Mouse (Mus musculus): Measurements from ENCODE around the gene Oaf. TPM values are rescaled to one million over a fixed set of nuclear protein-coding genes. Genes with fewer than 3 reads are reported as not detected.

Oaf gene
- polyA plus RNA-seq, 1 experiment from 2014 or later, result 36.2 TPM

GRCm38 (mm10) chr9:43189021-43189356 lies 50.7 kb downstream of the Oaf start:
- Histone ChIP-seq H3K36me3 (ENCODE audit: control insufficient read depth, insufficient read depth, low read length) (no peaks in the 10 kb centered on the region), H3K9me3 (replicated peaks; ENCODE audit: control insufficient read depth, low read length) (no peaks in the 10 kb centered on the region), H3K4me1 (ENCODE audit: control insufficient read depth, insufficient read depth, low read length) (no peaks in the 10 kb centered on the region), H3K27me3 (ENCODE audit: control insufficient read depth, insufficient read depth, low read length) (peaks cover 5% of the 10 kb centered on the region; the same call in 1 of the 2 replicates), H3K9ac (ENCODE audit: low read length) (no peak overlapping the region), H3K4me3 (replicated peaks; ENCODE audit: low read length) (no peak overlapping the region), H3K4me2 (ENCODE audit: low read depth, low read length) (no peak overlapping the region), H3K27ac (ENCODE audit: low read length) (no peak overlapping the region)
- WGBS, result 49% methylated on average over 3 of the region's 3 CpGs
- ATAC-seq (ENCODE audit: insufficient read depth, low FRiP score), result no peak

DNA sequence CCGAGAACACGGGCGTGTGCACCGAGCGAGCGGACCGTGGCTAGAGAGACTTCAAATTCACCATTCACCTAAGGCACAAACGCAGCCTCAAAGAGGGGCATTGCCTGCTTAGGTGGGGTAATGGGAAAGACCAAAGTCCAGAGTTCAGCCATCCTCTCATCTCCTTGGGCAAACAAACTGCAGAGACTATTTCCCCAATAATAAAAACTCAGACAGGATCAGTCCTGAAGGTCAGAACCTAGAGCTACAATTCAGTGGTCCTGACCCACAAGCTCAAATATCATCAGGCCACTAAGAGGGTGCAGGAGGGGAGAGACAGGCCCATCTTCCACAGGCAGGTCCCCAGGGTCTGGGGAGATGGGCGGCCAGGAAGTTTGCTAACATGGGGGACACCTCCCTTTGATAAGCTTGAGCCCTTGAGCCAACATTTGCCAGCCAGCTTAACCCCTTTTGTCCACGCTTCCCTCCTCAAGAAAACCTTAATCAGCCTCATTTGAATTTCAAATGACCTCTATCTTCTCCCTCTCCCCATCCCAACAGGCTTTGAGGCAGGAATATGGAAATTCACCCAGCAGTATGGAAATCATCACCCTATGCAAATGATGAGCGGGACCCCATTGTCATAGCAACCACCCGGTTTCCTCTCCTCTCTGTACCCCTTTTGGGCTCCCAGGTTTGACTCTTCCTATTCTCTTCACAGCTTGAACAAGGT lies 51.2 kb downstream of the Oaf start:
- no peaks in the 10 kb centered on the region; the same call in 1 of the 2 replicates for H3K27me3 ChIP-seq (ENCODE audit: control insufficient read depth, insufficient read depth, low read length)
- no peaks in the 10 kb centered on the region for H3K9me3 ChIP-seq (replicated peaks; ENCODE audit: control insufficient read depth, low read length)
- no peaks in the 10 kb centered on the region for H3K36me3 ChIP-seq (ENCODE audit: control insufficient read depth, insufficient read depth, low read length)
- ATAC-seq (ENCODE audit: insufficient read depth, low FRiP score), result no peak
- no peaks in the 10 kb centered on the region for H3K4me1 ChIP-seq (ENCODE audit: control insufficient read depth, insufficient read depth, low read length)
- H3K9ac ChIP-seq (ENCODE audit: low read length), result no peak overlapping the region
- H3K27ac ChIP-seq (ENCODE audit: low read length), result no peak overlapping the region
- WGBS, result 63% methylated on average over 12 of the region's 12 CpGs
- no peak overlapping the region for H3K4me3 ChIP-seq (replicated peaks; ENCODE audit: low read length)
- no peak overlapping the region for H3K4me2 ChIP-seq (ENCODE audit: low read depth, low read length)

DNA sequence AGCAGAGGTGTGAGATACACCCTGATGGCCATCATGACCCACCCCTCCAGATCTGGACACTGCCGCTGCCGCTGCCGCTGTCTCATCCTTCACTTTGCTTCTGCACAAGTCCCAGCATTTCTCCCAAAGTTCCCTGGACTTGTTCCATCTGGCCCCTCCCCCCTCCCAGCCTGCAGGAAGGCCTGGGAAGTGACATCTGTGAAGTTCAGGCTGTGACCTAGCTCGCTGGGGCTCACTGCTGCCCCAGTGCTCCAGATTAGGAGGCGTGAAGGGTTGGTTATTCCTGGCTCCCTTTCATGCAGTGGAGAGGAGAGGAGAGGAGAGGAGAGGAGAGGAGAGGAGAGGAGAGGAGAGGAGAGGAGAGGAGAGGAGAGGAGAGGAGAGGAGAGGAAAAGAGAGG lies 60.1 kb downstream of the Oaf start:
- Histone ChIP-seq H3K4me3 (replicated peaks; ENCODE audit: low read length) (no peak overlapping the region), H3K27ac (ENCODE audit: low read length) (no peak overlapping the region), H3K36me3 (ENCODE audit: control insufficient read depth, insufficient read depth, low read length) (no peaks in the 10 kb centered on the region), H3K4me1 (ENCODE audit: control insufficient read depth, insufficient read depth, low read length) (peaks cover 12% of the 10 kb centered on the region; the same call in 1 of the 2 replicates), H3K9me3 (replicated peaks; ENCODE audit: control insufficient read depth, low read length) (no peaks in the 10 kb centered on the region), H3K4me2 (ENCODE audit: low read depth, low read length) (no peak overlapping the region), H3K9ac (ENCODE audit: low read length) (0 out of 2 replicates have a peak overlapping the region, but pooled peaks have one; percentile 9), H3K27me3 (ENCODE audit: control insufficient read depth, insufficient read depth, low read length) (no peaks in the 10 kb centered on the region)
- 32% methylated on average over 5 of the region's 5 CpGs for WGBS
- ATAC-seq (ENCODE audit: insufficient read depth, low FRiP score), result no peak

GRCm38 (mm10) chr9:43178172-43178571 lies 61.5 kb downstream of the Oaf start:
- no peaks in the 10 kb centered on the region for H3K9me3 ChIP-seq (replicated peaks; ENCODE audit: control insufficient read depth, low read length)
- ATAC-seq (ENCODE audit: insufficient read depth, low FRiP score), result no peak
- no peak overlapping the region for H3K27ac ChIP-seq (ENCODE audit: low read length)
- H3K9ac ChIP-seq (ENCODE audit: low read length), result no peak overlapping the region
- H3K27me3 ChIP-seq (ENCODE audit: control insufficient read depth, insufficient read depth, low read length), result no peaks in the 10 kb centered on the region
- no peaks in the 10 kb centered on the region for H3K36me3 ChIP-seq (ENCODE audit: control insufficient read depth, insufficient read depth, low read length)
- no peak overlapping the region for H3K4me3 ChIP-seq (replicated peaks; ENCODE audit: low read length)
- WGBS, result 57% methylated on average over 7 of the region's 7 CpGs
- H3K4me2 ChIP-seq (ENCODE audit: low read depth, low read length), result no peak overlapping the region
- H3K4me1 ChIP-seq (ENCODE audit: control insufficient read depth, insufficient read depth, low read length), result peaks cover 12% of the 10 kb centered on the region; the same call in 1 of the 2 replicates

Other genes with a start within 250 kb of the Oaf start
- gene Arhgef12, start 132.7 kb downstream of the Oaf start, polyA plus RNA-seq (2015; fragmentation: Nextera tagmentation; extraction: Ambion mirVana), result 10.6 and 11.2 TPM in 2 replicates
- 4.0 and 4.5 TPM in 2 replicates for gene Tmem136, start 123.3 kb downstream of the Oaf start, polyA plus RNA-seq (2015; fragmentation: Nextera tagmentation; extraction: Ambion mirVana)
- gene Pou2f3, start 29.5 kb downstream of the Oaf start, polyA plus RNA-seq (2015; fragmentation: Nextera tagmentation; extraction: Ambion mirVana), result 0.97 and 0.98 TPM in 2 replicates
- 54.1 and 69.6 TPM in 2 replicates for gene Trim29, start 70.9 kb upstream of the Oaf start, polyA plus RNA-seq (2015; fragmentation: Nextera tagmentation; extraction: Ambion mirVana)